Mouse (Mus musculus): ENCODE results near the gene Atp13a1.

The Atp13a1 gene

DNA sequence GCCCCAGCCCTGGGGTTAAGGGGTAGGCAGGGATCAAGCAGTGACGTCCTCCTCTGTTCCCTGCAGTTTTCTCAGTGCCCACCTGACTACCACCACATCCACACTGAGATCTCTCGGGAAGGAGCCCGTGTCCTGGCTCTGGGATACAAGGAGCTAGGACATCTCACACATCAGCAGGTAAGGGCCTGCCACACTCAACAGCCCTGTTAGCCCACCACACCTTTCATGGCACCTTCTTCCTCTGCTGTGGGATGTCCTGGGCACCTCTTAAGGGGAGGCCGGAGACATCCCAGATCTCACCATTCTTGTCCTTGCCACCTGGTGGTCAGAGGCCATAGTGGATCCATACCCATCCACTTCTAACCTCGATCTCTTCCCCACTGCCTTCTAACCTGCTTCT lies 9.0 kb downstream of the Atp13a1 start:
- peak; percentile 1 for DNase-seq (ENCODE audit: low spot score)

DNA sequence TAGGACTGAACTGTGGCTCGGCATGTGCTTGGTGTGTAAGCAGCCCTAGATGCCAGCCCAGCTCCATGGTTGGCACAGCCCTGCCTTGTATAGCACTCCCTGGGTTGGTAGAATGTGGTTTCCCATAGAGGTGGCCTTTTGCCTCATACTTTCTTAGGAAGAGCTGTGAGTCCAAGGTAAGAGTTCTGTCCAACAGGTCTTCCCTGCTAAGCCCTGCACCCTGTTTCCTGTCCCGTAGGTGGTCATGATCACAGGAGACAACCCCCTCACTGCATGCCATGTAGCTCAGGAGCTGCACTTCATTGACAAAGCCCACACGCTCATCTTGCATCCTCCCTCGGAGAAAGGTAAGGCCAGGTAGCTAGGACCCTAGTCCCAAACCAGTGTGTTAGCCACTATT lies 10.8 kb downstream of the Atp13a1 start:
- peak; percentile 1 for DNase-seq (ENCODE audit: low spot score)

DNA sequence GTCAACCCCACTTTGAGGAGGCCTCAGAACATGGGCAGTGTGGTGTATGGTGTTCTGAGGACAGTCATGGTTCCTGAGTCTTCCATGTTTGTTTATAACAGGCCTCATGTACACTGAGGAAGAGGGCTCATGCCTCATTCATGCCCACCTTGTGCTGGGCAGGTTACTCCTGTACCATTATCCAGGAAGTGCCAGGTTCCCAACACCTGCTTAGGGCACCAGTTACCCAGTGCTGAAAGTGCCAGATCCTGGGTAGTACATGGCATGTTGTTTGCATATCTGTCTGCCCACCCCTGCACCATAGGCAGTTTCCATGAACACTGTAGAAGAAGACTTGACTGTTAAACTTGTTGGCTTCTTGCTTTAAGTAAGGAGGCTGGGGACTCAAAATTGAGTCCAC lies 11.3 kb downstream of the Atp13a1 start:
- DNase-seq (ENCODE audit: low spot score) = no peak

DNA sequence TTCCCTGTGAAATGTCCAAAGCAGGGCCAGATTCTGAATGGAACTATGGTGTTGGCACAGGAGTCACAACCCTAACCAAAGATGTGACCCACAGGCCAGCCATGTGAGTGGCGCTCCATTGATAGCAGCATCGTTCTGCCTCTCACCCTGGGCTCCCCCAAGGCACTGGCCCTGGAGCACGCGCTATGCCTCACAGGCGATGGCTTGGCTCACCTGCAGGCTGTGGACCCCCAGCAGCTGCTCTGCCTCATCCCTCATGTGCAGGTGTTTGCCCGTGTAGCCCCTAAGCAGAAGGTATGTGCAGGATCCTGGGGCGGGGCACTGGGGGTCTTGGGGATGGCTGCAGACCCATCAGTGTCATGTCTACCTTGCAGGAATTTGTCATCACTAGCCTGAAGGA lies 12.4 kb downstream of the Atp13a1 start:
- DNase-seq (ENCODE audit: low spot score) = no peak

DNA sequence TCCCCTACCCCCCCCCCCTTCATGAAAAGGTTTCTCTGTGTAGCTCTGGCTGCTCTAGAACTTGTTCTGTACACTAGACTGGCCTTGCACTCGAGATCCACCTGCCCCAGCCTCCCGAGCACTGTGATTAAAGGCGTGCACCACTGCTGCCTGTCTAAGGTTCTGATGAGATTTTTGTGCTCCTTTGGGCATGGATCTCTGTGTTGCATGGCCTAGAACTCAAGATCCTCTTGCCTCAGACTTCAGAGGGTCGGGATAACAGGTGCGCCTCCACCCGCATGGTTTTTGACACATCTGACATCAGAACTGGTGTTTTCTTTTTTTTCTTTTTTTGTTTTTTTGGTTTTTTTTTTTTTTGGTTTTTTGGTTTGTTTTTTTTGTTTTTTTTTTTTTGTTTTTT lies 13.6 kb downstream of the Atp13a1 start:
- DNase-seq (ENCODE audit: low spot score) = no peak

DNA sequence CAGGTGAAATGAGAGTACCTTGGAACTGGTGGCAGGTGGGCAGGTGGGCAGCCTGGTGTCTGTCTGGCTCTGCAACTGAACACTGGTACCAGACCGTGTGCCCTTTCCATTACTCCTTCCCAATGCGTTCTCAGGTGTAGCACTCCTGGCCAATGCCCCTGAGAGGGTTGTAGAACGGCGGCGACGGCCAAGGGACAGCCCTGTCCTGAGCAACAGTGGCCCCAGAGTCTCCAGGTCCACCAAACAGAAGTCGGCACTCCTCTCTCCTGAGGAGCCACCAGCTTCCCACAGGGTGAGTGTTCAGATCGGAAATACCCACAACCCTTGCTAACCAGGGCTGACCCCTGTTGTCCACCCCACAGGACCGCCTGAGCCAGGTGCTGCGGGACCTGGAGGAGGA lies 14.1 kb downstream of the Atp13a1 start:
- DNase-seq (ENCODE audit: low spot score) = no peak

DNA sequence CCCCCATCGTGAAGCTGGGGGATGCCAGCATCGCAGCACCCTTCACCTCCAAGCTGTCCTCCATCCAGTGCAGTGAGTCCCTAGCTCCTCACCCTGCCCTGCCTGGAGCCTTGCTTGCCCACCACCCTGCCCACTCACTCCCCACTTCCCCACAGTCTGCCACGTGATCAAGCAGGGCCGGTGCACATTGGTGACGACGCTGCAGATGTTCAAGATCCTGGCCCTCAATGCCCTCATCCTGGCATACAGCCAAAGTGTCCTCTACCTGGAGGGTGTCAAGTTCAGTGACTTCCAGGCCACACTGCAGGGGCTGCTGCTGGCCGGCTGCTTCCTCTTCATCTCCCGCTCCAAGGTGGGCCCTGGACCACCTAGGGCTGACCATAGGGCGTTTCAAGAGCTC lies 14.5 kb downstream of the Atp13a1 start:
- DNase-seq (ENCODE audit: low spot score) = no peak

DNA sequence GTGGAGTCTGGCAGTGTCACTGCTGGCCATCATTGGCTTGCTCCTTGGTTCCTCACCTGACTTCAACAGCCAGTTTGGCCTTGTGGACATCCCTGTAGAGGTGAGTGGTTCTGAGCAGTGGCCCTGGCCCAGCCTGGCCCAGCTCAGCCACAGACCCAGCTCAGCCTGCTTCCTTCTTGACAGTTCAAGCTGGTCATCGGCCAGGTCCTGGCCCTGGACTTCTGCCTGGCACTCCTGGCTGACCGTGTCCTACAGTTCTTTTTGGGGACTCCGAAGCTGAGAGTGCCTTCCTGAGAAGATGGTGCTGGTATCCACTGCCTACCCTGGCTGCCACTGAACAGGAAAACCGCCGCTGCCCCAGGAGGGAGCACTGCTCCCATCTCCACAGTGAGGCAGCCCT lies 16.3 kb downstream of the Atp13a1 start:
- no peak for DNase-seq (ENCODE audit: low spot score)

DNA sequence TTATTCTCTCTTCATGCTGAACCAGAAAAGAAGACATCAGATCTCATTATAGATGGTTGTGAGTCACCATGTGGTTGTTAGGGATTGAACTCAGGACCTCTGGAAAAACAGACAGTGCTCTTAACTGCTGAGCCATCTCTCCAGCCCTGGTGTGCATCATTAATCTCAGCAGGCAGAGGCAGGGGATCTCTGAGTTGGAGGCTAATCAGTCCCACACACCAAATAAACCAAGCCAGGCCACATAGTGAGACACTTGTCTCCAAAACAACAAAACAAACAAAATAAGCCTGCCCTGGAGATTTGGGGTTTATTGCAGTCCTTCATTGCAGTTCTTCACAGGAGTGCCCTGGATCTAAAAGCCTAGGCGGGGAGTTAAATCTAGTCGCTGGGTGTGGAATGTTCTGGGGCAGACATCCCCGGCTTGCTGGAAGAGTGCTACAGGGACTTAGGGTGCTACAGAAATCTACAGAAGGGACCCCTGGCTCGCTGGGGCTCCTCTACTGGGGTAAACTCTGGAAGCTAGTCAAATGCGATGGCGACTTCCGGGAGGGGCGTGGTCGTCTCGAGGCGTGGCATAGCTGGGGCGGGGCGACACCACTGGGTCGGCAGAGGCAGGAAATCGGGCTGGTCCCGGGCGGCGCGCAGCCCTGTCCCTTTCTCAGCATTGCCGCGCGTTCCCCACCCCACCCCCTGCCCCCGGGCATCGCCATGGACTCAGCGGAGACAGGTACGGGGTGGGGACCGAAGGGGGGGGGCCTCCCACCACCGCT lies 17.3 kb downstream of the Atp13a1 start, which contains the start of gene Gmip:
TSS of gene Gmip (plus strand) at position 586 of the 770 bp plus-strand sequence.
- DNase-seq (ENCODE audit: low spot score) = peak; percentile 83

DNA sequence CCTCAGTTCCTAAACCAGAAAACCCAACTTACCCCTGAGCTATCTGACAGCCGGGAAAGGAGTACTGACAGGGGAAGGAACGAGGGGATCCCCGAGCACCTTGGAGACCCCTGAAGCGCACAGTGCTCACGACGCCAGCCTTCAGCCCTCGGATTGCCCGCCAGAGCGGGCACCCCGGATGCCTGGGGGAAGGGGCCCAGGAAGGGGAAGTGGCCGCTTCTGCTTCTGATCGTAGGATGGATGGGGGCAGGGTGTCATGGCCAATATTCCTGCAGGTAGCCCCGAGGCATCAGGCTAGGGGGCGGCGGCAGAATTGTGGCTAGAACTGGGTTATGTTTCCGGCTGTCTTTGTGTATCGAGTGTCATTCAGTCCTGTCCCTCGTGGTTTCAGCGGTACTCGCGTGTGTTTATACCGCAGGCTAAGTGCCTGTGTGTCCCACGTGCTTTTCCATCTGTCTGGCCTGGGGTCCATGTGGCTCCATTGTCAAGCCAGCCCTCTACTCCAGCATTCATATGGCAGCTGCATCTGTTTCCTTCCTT lies 18.0 kb downstream of the Atp13a1 start:
- no peak for DNase-seq (ENCODE audit: low spot score)

DNA sequence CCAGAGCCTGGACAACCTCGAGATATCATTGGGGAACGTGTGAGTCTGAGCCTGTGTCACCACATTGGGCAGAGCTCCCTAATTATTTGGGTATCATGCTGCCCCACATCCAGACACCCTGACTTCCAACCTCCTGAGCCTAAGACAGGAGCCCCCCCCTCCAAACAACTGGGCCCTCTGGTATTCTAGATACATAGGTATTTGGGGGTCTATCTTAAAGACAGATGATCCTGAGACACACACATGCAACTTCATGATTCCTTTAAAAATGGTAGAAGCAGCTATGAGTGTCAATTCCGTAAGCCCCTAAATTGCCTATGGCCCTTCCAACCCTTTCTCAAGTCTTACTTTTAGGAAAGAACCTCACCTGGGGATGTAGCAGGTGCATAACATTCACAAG lies 18.9 kb downstream of the Atp13a1 start:
- no peak for DNase-seq (ENCODE audit: low spot score)

DNA sequence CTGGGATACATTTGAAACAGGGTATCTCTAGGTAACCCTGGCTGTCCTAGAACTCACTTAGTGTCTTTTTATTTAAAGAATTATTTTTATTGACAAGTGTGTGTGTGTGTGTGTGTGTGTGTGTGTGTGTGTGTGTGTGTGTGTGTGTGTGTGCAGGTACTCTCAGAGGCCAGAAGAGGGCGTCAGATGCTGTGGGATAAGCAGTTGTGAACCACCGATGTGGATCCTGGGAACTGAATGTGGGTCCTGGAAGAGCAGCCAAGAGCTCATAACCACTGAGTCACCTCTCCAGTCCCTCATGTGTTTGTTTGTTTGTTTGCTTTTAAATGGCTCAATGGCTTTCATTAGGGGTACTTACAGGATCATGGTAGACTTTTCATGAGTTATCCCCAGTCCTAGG lies 23.9 kb downstream of the Atp13a1 start:
- DNase-seq (ENCODE audit: low spot score) = no peak

DNA sequence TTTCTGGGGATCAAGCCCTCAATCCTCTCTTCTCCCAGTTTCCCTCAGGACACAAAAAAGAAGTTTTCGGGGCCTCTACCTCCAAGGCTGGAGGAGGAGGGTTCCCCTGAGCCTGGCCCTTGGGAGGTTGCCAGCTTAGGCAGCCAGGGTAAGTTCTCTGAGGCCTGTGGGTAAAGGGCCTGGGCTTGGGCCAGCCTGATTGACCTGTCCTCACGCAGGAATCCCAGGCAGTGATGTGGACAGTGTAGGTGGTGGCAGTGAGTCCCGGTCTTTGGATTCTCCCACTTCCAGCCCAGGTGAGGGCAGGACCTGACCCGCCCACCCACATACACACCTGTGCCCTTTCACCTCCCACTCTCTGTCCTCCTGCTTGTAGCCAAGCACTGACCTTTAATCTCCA lies 24.4 kb downstream of the Atp13a1 start:
- no peak for DNase-seq (ENCODE audit: low spot score)

DNA sequence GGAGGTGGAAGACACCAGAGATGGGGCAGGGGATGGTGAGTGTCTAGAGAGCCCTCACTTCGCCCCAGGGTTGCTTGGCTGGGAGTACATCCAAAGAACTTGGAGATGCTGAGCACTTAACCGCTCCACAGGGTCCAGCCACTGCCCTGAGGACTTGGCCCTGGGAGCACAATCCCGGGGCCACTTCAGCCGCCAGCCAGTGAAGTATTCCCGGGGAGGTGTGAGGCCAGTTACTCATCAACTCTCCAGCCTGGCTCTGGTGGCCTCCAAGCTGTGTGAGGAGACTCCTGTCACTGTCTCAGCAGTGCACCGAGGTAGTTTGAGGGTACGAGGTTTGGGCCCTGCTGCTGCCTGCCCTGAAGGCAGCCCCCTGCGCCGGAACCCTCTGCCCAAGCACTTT lies 29.5 kb downstream of the Atp13a1 start:
- DNase-seq (ENCODE audit: low spot score) = no peak

DNA sequence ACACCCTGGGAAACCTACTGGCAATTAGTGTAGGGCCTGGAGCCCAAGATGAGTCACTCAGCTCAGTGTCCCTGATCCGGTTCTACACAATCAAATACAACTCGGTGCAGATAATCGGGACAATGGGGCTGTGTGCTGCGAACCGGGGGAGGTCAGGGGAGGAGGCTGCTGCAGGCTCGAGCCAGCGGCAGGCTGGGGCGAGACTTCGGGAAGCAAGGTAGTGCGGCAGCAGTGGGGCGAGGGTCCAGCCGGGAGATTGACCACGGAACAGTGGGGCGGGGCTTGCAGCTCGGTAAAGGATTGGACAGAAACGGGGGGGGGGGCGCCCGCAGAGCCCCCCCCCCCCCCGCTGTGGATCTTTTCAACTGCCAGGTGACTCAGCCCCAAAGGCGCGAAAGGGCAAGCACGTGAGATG lies 31.0 kb downstream of the Atp13a1 start:
- peak; percentile 39 for DNase-seq (ENCODE audit: low spot score)

DNA sequence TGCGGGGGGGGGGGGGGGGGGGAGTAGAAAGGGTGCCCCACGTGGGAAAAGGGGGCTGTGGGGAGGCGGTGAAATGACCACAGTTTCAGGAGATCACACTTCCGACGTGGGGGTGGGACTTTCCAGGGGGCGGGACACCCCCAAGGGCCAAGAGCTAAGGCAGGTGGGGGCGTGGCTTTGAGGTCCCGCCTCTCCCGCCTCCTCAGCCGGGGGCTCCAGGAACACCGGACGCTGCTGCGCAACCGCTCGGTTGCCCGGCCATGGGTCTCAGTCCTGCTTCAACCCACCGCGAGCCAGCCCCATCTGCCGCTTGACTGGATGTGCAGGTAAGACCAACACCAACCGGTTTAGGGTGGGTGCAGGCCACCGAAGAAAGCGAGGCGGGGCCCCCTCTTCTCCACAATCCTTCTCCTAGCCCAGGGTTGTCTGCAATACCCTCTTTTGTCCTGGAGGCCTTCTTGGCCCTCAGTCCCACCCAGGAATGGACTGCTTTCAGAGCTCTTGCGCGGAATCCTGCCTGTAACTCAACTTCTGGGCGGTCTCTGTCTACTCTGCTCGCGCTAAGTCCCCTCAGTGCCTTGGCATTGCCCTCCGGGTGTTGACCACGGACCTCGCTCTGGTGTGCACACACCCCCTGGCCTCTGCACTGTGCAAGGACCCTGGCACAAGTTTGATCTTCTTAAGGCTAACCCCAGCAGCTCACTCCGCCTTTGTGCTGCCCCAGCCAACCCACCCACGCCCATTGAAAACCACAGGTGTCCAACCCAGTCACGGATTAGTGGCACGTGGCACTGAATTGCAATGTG lies 31.6 kb downstream of the Atp13a1 start, which contains the start of gene Lpar2:
TSS of gene Lpar2 (plus strand) at position 44 of the 806 bp plus-strand sequence.
- DNase-seq (ENCODE audit: low spot score) = peak; percentile 74

DNA sequence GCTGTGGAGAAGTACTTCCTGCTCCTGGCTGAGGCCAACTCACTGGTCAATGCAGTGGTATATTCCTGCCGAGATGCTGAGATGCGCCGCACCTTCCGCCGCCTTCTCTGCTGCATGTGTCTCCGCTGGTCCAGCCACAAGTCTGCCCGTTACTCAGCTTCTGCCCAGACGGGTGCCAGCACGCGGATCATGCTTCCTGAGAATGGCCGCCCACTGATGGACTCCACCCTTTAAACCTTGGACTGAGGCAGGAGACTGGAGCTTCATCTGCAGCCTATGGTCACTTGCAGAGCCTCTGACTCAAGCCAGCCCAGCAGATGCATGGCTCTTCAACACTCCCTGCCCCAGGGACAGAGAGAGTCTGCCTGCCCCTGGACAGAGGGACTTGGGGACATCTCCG lies 35.4 kb downstream of the Atp13a1 start:
- no peak for DNase-seq (ENCODE audit: low spot score)

DNA sequence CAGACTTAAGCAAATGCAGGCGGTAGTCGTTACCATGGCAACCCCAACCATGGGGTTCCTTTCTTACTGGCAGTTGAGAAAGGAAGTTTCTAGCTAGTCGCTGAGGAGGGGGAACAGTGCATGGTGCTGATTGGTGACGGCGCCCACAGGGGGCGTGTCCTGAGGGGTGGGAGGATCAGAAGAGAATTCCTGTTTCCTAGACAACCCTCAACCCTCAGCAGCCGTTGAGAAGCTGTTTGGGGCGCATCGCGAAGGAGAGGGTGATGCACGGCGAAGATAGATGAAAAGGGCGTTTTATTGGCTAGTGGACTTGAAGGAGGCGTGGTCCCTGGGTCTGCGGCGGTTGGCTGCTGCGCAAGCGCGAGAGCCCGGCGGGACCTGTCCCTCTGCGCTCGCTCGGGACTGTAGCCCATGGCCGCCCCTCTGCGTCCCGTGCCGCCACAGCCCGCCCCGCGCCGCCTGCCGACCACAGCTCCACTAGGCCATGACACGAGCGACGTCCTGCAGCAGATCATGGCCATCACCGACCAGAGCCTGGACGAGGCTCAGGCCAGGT lies 41.4 kb downstream of the Atp13a1 start, which contains the start of gene Pbx4:
TSS of gene Pbx4 (plus strand) at position 194 of the 556 bp plus-strand sequence.
- DNase-seq (ENCODE audit: low spot score) = peak; percentile 72

DNA sequence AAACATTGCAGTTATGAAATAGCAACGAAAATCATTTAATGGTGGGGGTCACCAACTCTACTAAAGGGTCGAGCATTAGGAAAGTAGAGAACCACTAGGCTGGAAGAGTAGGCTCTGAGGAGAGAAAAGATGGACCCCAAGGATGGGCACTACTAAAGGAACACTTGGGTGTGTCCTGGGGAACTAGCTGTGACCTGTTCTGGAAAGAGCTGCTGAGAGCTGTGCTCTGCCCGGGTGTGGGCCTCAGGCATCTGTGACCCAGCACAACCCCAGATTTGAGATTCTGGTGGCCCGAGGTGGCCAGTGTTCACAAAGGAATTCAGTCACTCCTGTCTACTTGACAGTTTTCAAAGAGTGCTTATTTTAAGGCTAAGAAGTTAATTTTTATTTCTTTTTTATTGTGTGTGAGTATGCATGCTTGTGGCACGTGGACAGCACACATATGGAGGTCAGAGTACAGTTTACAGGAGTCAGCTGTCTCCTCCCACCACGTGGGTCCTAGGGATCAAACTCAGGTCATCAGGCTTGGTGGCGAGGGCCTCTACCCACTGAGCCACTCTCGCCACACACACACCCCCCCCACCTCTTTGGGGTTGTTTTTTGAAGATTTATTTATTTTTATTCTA lies 46.2 kb downstream of the Atp13a1 start:
- DNase-seq (ENCODE audit: low spot score) = no peak

DNA sequence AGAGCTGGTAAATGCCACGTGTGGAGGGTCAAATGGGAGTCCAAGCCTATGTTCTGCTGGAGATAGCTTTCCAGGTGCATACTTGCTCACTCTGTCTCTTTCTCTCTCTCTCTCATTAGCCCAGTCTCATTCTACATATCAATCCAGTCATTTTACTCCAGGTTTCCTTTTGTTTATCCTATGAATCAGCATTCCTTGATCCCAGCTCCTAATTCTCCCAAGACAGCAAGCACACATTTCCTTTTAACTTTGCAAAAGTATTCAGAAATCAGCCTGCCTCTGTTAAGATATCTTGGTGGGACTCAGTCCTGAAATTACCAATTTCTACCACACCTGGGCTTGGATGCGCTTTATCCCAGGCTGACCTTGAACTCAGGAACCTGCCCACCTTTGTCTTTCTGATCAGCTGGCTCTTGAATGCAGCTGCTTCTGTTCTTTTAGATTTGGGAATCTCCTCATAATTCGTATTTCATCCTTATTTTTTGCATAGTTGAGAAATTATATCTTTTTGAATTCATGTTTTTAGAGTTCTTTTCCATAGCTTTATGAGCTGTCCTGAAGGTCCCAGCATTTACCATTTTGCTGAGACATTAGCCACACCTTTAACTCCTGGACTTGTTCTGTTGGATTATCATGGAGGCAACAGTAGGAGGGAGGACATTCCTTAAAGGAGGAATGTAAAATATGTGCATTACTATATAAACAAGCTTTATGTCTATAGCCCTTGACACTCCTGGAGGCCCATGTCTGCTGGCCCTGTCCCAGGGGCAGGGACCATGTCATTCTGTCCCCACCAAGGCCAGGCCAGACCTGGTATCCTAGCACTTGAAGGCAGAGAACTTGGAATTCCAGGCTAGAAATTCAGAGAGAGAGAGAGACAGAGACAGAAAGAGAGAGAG lies 56.5 kb downstream of the Atp13a1 start:
- DNase-seq (ENCODE audit: low spot score) = no peak

DNA sequence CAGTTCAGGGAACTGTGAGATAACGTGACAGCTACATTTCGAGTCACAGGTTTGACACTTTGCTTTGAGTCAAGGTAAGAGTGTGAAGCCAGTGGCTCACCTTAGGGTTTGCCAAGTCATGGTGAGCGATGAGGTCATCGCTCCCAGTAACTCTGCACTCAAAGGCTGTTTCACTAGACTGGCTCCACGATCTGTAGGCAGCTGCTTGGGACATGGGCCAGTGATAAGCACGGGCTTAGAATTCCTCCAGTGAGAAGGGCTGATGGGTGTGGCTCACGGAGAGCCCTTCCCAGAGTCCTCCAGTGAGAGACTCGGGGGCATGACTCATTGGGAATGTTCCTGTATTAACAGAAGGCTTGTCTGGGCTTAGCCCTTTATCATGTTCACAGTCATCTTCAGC lies 58.0 kb downstream of the Atp13a1 start:
- DNase-seq (ENCODE audit: low spot score) = peak; percentile 73
